Mouse (Mus musculus) forebrain, embryonic 15.5 days (tissue): ENCODE results near the gene Gnb5. TPM values are rescaled to one million over a fixed set of nuclear protein-coding genes. Genes with fewer than 3 reads are reported as not detected.

Experiments
- ATAC-seq: fragments of 200-750 bp; cut with Nextera tagmentation; replicated peaks from 2 replicates; pipeline ENCODE4 v1.8.0; 2017; ENCODE audit warnings: mild to moderate bottlenecking, moderate TSS enrichment, moderate library complexity
- H3K27ac ChIP-seq: fragments of 300-500 bp; sonication (generic); replicated peaks from 2 replicates; pipeline ENCODE4 v1.5.1; 2015; ENCODE audit warnings: mild to moderate bottlenecking, inconsistent platforms
- H3K27me3 ChIP-seq: fragments of 300-500 bp; sonication (generic); 2 replicates; pipeline ENCODE4 v1.6.1; 2015; ENCODE audit warnings: inconsistent platforms
- H3K36me3 ChIP-seq: fragments of 300-500 bp; sonication (generic); 2 replicates; pipeline ENCODE4 v1.6.1; 2015; ENCODE audit warnings: mild to moderate bottlenecking, inconsistent platforms
- H3K4me1 ChIP-seq: fragments of 300-500 bp; sonication (generic); 2 replicates; pipeline ENCODE4 v1.6.1; 2015; ENCODE audit warnings: inconsistent platforms
- H3K4me2 ChIP-seq: fragments of 300-500 bp; sonication (generic); replicated peaks from 2 replicates; pipeline ENCODE4 v1.6.1; 2015; ENCODE audit warnings: mild to moderate bottlenecking, inconsistent platforms
- H3K4me3 ChIP-seq: fragments of 300-500 bp; sonication (generic); 2 replicates; pipeline ENCODE4 v1.5.1; 2015; ENCODE audit warnings: mild to moderate bottlenecking, inconsistent platforms
- H3K9ac ChIP-seq: fragments of 300-500 bp; sonication (generic); replicated peaks from 2 replicates; pipeline ENCODE4 v1.6.1; 2015; ENCODE audit warnings: mild to moderate bottlenecking, inconsistent platforms
- H3K9me3 ChIP-seq: fragments of 300-500 bp; sonication (generic); 2 replicates; pipeline ENCODE4 v1.6.1; 2016; ENCODE audit warnings: inconsistent platforms
- WGBS: fragments of 180-500 bp; shearing (Covaris S2); methylation state at CpG from one replicate; pipeline ENCODE4 v1.1.7; 2015; ENCODE audit warnings: mixed read lengths; 5-methylcytosine and 5-hydroxymethylcytosine counted together
- polyA plus RNA-seq: library from polyadenylated mRNA; unstranded; fragments of >200 nt; fragmentation: Nextera tagmentation; extraction: Ambion mirVana; gene quantifications from 2 replicates; pipeline ENCODE4 v1.2.1, GENCODE M21; 2015

Gene Gnb5
- polyA plus RNA-seq, 1 experiment from 2014 or later = 52.6 TPM

DNA sequence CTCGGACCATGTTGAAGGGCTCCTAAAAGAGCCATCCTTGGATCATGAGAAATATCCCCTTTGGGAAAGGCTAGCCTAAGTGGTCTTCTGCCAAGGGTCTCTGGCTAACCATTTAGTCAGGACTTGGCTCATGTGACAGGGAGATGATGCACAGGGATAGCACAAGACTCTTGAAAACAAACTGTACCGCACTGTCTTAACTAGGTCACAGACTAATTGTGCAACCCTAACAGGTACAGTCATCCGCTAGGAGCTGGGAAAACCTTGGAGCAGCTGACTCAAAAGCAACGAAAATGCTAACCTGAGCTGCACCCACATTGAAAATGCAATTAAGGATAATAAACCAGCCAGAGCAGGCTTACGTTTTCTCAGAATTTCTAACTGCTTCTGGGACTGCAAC lies 60.1 kb downstream of the Gnb5 start:
- Histone ChIP-seq H3K4me1 (no peaks in the 10 kb centered on the region), H3K4me2 (no peak overlapping the region), H3K4me3 (no peak overlapping the region), H3K27ac (no peak overlapping the region), H3K36me3 (no peaks in the 10 kb centered on the region), H3K9ac (no peak overlapping the region), H3K9me3 (no peaks in the 10 kb centered on the region), H3K27me3 (no peaks in the 10 kb centered on the region)
- no peak for ATAC-seq
- 80% methylated on average over 5 of the region's 5 CpGs for WGBS

DNA sequence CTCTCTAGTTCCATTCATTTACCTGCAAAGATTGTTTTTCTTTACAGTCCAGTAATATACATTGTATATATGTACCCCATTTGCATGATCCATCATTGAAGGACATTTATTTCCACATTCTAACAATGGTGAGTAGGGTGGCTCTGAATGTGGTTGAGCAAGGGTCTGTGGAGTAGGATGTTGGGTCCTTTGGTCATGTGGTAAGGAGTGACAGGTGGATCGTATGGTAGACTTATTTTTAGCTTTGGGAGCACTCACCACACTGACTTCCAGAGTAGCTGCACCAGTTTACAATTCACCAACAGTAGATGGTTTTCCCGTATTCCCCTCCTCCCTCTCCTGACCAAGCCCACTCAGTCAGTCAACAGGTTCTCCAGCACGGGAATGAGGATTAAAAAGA lies 62.7 kb downstream of the Gnb5 start:
- H3K27ac ChIP-seq = no peak overlapping the region
- H3K27me3 ChIP-seq = no peaks in the 10 kb centered on the region
- no peaks in the 10 kb centered on the region for H3K4me1 ChIP-seq
- 81% methylated on average over 3 of the region's 3 CpGs for WGBS
- no peaks in the 10 kb centered on the region for H3K36me3 ChIP-seq
- no peak for ATAC-seq
- no peak overlapping the region for H3K4me2 ChIP-seq
- H3K9me3 ChIP-seq = no peaks in the 10 kb centered on the region
- H3K9ac ChIP-seq = no peak overlapping the region
- H3K4me3 ChIP-seq = no peak overlapping the region

DNA sequence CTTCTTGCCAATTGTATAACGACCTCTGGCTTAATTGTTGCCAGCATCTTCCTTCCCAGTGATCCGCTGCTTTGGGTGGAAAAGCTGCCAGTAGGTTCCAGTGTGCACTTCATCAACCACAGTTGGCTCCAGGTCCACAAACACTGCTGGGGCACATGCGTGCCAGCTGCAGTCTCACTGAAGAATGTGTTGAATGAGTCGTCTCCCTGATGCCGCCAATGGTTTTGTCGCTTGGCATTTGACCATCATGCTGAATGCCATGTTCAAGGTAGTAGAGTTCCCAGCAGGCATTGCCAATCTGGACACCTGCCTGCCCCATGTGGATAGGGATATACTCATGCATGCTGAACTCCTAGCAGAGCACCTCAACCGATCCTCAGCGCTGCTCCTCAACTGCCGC lies 69.5 kb downstream of the Gnb5 start:
- Histone ChIP-seq H3K4me3 (no peak overlapping the region), H3K27ac (no peak overlapping the region), H3K4me1 (no peaks in the 10 kb centered on the region), H3K9ac (no peak overlapping the region), H3K27me3 (no peaks in the 10 kb centered on the region), H3K4me2 (no peak overlapping the region), H3K9me3 (no peaks in the 10 kb centered on the region), H3K36me3 (no peaks in the 10 kb centered on the region)
- ATAC-seq = no peak
- WGBS = 87% methylated on average over 9 of the region's 9 CpGs

DNA sequence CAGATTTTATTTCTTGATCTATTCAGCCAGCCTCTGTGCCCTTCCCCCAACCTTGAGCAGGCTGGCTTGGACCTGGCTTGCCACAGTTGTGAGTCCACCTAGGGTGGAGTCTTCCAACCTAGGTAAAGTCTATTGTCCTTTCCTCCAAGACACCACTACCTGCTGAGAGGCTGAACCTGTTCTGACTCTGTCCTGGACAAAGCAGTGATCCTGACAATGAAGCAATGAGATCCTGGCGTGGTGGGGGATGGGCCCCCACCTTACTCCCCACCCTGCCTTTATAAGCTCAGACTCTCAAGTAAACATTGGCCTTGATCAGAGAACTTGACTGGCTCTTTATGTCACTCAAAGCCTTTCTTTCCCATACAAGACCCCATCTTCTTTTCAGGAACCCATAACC lies 70.3 kb downstream of the Gnb5 start:
- no peaks in the 10 kb centered on the region for H3K4me1 ChIP-seq
- no peak overlapping the region for H3K4me3 ChIP-seq
- H3K27ac ChIP-seq = no peak overlapping the region
- no peak for ATAC-seq
- H3K4me2 ChIP-seq = no peak overlapping the region
- no peaks in the 10 kb centered on the region for H3K9me3 ChIP-seq
- WGBS = 60% methylated on average over 1 of the region's 1 CpGs
- no peak overlapping the region for H3K9ac ChIP-seq
- H3K27me3 ChIP-seq = no peaks in the 10 kb centered on the region
- no peaks in the 10 kb centered on the region for H3K36me3 ChIP-seq

DNA sequence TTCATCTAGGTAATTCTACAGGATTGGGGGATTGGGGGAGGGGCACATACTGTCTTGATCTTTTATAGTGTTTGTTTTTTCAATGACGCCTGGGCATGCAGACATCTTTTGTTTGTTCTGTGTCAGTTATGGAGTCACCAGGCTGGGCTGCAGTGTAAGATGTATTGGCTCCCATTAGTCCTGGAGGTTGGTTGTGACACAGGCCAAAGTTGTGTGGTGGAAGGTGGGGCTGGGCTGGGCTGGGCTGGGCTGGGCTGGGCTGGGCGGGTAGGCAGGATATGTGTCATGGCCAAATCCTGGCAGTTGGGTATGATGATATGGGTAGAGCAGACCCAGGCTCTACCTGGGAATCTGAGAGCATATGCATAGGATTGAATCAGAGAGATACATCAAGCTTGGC lies 72.7 kb downstream of the Gnb5 start:
- ATAC-seq = no peak

DNA sequence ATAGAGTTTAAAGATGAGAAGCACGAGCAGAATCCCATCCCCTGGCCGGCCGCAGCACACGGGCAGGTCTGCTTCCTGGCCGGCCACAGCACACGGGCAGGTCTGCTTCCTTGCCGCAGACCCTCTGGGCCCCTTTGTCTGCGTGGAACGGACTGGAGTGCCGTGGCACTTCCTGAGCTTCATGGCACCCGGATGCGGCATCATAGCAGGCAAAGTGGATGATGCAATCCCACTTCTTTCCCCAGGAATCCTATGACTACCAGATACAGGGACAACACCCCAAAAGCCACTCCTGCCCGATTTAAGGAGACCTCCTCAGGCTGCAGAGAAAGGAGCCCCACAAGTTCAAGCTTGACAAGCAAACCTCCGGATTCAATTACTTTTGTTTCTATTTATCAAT lies 76.7 kb downstream of the Gnb5 start:
- H3K9ac ChIP-seq = no peak overlapping the region
- no peaks in the 10 kb centered on the region for H3K9me3 ChIP-seq
- H3K27me3 ChIP-seq = no peaks in the 10 kb centered on the region
- H3K4me2 ChIP-seq = no peak overlapping the region
- WGBS = 88% methylated on average over 14 of the region's 14 CpGs
- H3K36me3 ChIP-seq = peaks cover 10% of the 10 kb centered on the region
- no peak overlapping the region for H3K27ac ChIP-seq
- no peaks in the 10 kb centered on the region for H3K4me1 ChIP-seq
- ATAC-seq = no peak
- no peak overlapping the region for H3K4me3 ChIP-seq

More for the DNA sequence above, 72.7 kb downstream of the Gnb5 start:
- WGBS = 90% methylated on average over 2 of the region's 2 CpGs
- Histone ChIP-seq H3K27ac (no peak overlapping the region), H3K4me3 (no peak overlapping the region), H3K27me3 (no peaks in the 10 kb centered on the region), H3K9ac (no peak overlapping the region), H3K4me2 (no peak overlapping the region), H3K36me3 (no peaks in the 10 kb centered on the region), H3K4me1 (no peaks in the 10 kb centered on the region), H3K9me3 (no peaks in the 10 kb centered on the region)

DNA sequence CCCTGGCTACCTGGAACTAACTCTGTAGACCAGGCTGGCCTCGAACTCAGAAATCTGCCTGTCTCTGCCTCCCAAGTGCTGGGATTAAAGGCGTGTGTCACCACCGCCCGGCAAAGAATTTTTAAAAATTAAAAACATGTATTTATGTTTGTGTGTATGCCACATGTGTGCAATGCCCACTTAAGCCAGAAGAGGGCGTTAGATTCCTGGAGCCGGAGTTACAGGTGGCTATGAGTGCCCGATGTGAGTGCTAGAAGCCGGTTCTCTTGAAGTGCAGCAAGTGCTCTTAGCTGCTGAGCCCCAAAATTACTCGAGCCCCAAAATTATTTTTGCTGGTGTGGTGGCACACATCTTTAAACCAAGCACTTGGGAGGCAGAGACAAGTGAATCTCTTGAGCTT lies 77.7 kb downstream of the Gnb5 start:
- no peaks in the 10 kb centered on the region for H3K4me1 ChIP-seq
- no peak for ATAC-seq
- H3K9me3 ChIP-seq = no peaks in the 10 kb centered on the region
- H3K4me3 ChIP-seq = no peak overlapping the region
- H3K27ac ChIP-seq = no peak overlapping the region
- peaks cover 16% of the 10 kb centered on the region for H3K36me3 ChIP-seq
- H3K9ac ChIP-seq = no peak overlapping the region
- 82% methylated on average over 9 of the region's 9 CpGs for WGBS
- no peak overlapping the region for H3K4me2 ChIP-seq
- no peaks in the 10 kb centered on the region for H3K27me3 ChIP-seq

DNA sequence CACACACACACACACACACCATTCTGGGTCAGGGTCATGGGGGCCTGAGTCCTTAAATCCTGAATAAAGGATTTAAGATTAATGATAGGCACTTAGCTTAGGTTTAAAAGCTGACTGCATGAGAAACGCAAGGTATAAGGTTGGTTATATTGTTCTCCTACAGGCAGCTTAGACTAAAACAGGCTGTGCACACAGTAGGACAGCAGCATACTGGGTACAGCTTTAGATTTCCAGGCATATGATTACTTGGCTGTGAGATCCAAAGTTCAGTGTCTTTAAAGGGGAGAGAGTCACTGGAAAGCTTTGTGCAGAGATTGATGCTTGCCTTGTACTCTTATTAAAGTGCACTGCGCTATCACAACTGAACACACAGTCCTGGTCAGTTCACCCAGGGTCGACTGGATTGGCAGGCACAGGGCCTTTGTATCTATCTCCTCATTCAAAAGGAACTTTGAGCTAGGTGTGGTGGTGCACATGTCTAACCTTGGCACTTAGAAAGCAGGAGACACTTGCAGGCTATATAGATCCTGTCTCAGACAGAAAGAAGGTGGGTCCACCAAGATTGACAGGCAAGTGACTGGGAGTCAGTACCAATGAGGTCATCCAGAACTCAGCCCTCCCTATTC lies 78.4 kb downstream of the Gnb5 start:
- WGBS = 79% methylated on average over 3 of the region's 3 CpGs
- H3K4me3 ChIP-seq = no peak overlapping the region
- H3K27ac ChIP-seq = no peak overlapping the region
- H3K27me3 ChIP-seq = no peaks in the 10 kb centered on the region
- no peaks in the 10 kb centered on the region for H3K9me3 ChIP-seq
- no peak for ATAC-seq
- H3K4me2 ChIP-seq = no peak overlapping the region
- H3K36me3 ChIP-seq = peaks cover 23% of the 10 kb centered on the region
- no peak overlapping the region for H3K9ac ChIP-seq
- no peaks in the 10 kb centered on the region for H3K4me1 ChIP-seq

DNA sequence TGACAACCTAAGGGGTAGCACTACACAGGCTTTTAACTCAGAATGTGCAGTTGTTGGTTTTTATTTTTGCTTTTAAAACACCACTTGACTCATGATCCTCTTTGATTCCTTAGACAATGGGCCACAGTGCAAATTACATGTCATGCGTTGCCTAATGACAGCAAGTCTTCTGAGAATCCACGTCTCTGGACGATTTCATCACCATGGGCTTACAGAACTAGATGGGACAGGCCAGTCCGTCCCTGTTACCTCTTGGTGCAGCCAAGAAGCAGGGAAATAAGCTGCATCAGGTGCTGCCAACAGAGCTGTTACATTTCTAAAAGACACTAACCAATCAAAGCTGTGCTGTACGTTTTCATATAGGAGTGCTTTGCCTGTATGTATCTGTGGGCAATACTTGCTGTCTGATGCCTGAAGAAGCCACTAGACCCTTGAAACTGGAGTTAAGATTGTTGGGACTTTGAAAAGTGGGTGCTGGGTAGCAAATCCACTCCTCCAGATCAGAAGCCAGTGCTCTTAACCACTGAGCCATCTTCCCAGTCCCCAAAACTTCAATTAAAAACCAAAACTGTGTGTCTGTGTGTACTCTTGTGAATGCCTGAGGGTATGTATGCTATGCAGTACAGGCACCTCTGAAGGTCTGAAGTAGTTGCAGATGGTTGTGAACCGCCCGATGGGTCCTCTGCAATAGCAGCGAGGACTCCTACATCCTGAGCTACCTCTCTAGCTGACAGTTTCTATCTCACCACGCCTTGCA lies 79.3 kb downstream of the Gnb5 start:
- Histone ChIP-seq H3K4me3 (no peak overlapping the region), H3K9ac (no peak overlapping the region), H3K4me1 (no peaks in the 10 kb centered on the region), H3K27ac (no peak overlapping the region), H3K9me3 (no peaks in the 10 kb centered on the region), H3K27me3 (no peaks in the 10 kb centered on the region), H3K4me2 (no peak overlapping the region), H3K36me3 (peaks cover 31% of the 10 kb centered on the region)
- no peak for ATAC-seq
- 70% methylated on average over 9 of the region's 9 CpGs for WGBS

DNA sequence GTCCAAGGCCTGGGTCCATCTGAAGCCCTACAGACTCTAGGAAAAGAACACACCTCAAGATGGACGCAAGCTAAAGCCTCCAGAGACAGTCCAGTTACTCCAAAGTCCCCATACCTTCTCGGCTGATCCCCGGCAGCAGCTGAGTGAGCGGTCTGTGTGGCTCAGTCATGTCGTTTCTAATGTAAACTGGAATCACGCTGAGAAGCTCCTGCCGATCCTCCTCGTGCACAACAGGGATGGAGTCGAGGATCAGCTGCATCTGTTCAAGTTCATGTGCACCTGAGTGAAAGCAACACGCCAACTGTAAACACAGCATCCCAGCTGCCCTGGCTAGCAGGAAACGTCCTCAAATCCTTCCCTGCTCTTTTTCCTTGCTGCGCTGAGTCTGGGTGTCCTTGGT lies 87.2 kb downstream of the Gnb5 start:
- no peak overlapping the region for H3K4me3 ChIP-seq
- H3K27ac ChIP-seq = no peak overlapping the region
- H3K9me3 ChIP-seq = no peaks in the 10 kb centered on the region
- no peak overlapping the region for H3K9ac ChIP-seq
- peaks cover 86% of the 10 kb centered on the region for H3K36me3 ChIP-seq
- H3K4me1 ChIP-seq = no peaks in the 10 kb centered on the region
- no peak for ATAC-seq
- no peak overlapping the region for H3K4me2 ChIP-seq
- no peaks in the 10 kb centered on the region for H3K27me3 ChIP-seq
- WGBS = 80% methylated on average over 12 of the region's 12 CpGs
